Mouse (Mus musculus) thymus, postnatal 14 days (tissue): ENCODE results near the gene Ext2.

Experiments used
- DNase-seq: peaks from one replicate; pipeline ENCODE4 v3.0.0; 2021

The Ext2 gene

GRCm38 (mm10) chr2:93805523-93805922 is 16.8 kb downstream of the Ext2 start:
- DNase-seq, result no peak

GRCm38 (mm10) chr2:93805066-93805465 is 17.3 kb downstream of the Ext2 start:
- no peak for DNase-seq

GRCm38 (mm10) chr2:93802947-93803346 is 19.4 kb downstream of the Ext2 start:
- DNase-seq, result no peak

- DNase-seq, result no peak
These were observed 21.3 kb downstream of the Ext2 start for GRCm38 (mm10) chr2:93801097-93801496.

GRCm38 (mm10) chr2:93797162-93797795 is 25.1 kb downstream of the Ext2 start:
- no peak for DNase-seq

GRCm38 (mm10) chr2:93794375-93794774 is 28.0 kb downstream of the Ext2 start:
- no peak for DNase-seq

- DNase-seq, result no peak
These were observed 30.6 kb downstream of the Ext2 start for GRCm38 (mm10) chr2:93791516-93792499.

- DNase-seq, result no peak
These were observed 31.5 kb downstream of the Ext2 start for GRCm38 (mm10) chr2:93790798-93791345.

- DNase-seq, result no peak
These were observed 33.8 kb downstream of the Ext2 start for GRCm38 (mm10) chr2:93788557-93788956.

GRCm38 (mm10) chr2:93786175-93786574 is 36.2 kb downstream of the Ext2 start:
- DNase-seq, result peak; percentile 61

- no peak for DNase-seq
These were observed 37.0 kb downstream of the Ext2 start for GRCm38 (mm10) chr2:93785432-93785798.

- no peak for DNase-seq
These were observed 37.5 kb downstream of the Ext2 start for GRCm38 (mm10) chr2:93784721-93785431.

GRCm38 (mm10) chr2:93783926-93784539 is 38.3 kb downstream of the Ext2 start:
- no peak for DNase-seq

GRCm38 (mm10) chr2:93782682-93783081 is 39.7 kb downstream of the Ext2 start:
- no peak for DNase-seq

GRCm38 (mm10) chr2:93782156-93782555 is 40.2 kb downstream of the Ext2 start:
- DNase-seq, result no peak

GRCm38 (mm10) chr2:93780528-93780927 is 41.8 kb downstream of the Ext2 start:
- no peak for DNase-seq

GRCm38 (mm10) chr2:93779897-93780208 is 42.5 kb downstream of the Ext2 start:
- no peak for DNase-seq

- DNase-seq, result no peak
These were observed 43.1 kb downstream of the Ext2 start for GRCm38 (mm10) chr2:93779081-93779896.

GRCm38 (mm10) chr2:93778616-93779015 is 43.8 kb downstream of the Ext2 start:
- no peak for DNase-seq

GRCm38 (mm10) chr2:93777056-93777430 is 45.3 kb downstream of the Ext2 start:
- no peak for DNase-seq

GRCm38 (mm10) chr2:93776267-93777055 is 45.9 kb downstream of the Ext2 start:
- no peak for DNase-seq
